Mouse (Mus musculus): ENCODE measurements at regions not wholly inside any gene's neighbourhood (a gene's known extent, or its start where the extent isn't known, plus 50 kb on each side); places are given as distances from the start of the nearest gene placed in this dataset.

GRCm38 (mm10) chr1:128789567-128790335 lies 197.7 kb upstream of the Cxcr4 start:
- H3K9ac ChIP-seq, result no peak overlapping the region
- no peak overlapping the region for H3K27ac ChIP-seq (replicated peaks)
- H3K4me2 ChIP-seq, result no peak overlapping the region
- H3K27me3 ChIP-seq, result no peaks in the 10 kb centered on the region
- no peak for ATAC-seq (ENCODE audit: low read depth)
- WGBS, result 38% methylated on average over 3 of the region's 3 CpGs
- no peaks in the 10 kb centered on the region for H3K36me3 ChIP-seq
- H3K4me3 ChIP-seq, result no peak overlapping the region
- H3K4me1 ChIP-seq (replicated peaks), result peaks cover 4% of the 10 kb centered on the region; the same call in 1 of the 2 replicates
- no peaks in the 10 kb centered on the region for H3K9me3 ChIP-seq

- H3K4me1 ChIP-seq (replicated peaks), result peaks cover 4% of the 10 kb centered on the region; the same call in 1 of the 2 replicates
- H3K9ac ChIP-seq, result no peak overlapping the region
- WGBS, result 50% methylated on average over 6 of the region's 6 CpGs
- H3K4me3 ChIP-seq, result no peak overlapping the region
- H3K27ac ChIP-seq (replicated peaks), result no peak overlapping the region
- H3K4me2 ChIP-seq, result no peak overlapping the region
- no peaks in the 10 kb centered on the region for H3K27me3 ChIP-seq
- H3K9me3 ChIP-seq, result no peaks in the 10 kb centered on the region
- no peaks in the 10 kb centered on the region for H3K36me3 ChIP-seq
- no peak for ATAC-seq (ENCODE audit: low read depth)
Measured at GRCm38 (mm10) chr1:128788227-128788626, 196.1 kb upstream of the Cxcr4 start.

- WGBS, result 90% methylated on average over 14 of the region's 14 CpGs
- no peaks in the 10 kb centered on the region for H3K9me3 ChIP-seq
- H3K4me2 ChIP-seq, result no peak overlapping the region
- no peaks in the 10 kb centered on the region for H3K27me3 ChIP-seq
- no peak for ATAC-seq (ENCODE audit: low read depth)
- no peak overlapping the region for H3K4me3 ChIP-seq
- peaks cover 4% of the 10 kb centered on the region; the same call in 1 of the 2 replicates for H3K4me1 ChIP-seq (replicated peaks)
- H3K9ac ChIP-seq, result no peak overlapping the region
- no peaks in the 10 kb centered on the region for H3K36me3 ChIP-seq
- H3K27ac ChIP-seq (replicated peaks), result no peak overlapping the region
Measured at GRCm38 (mm10) chr1:128786941-128787569, 195.0 kb upstream of the Cxcr4 start.

- H3K36me3 ChIP-seq, result no peaks in the 10 kb centered on the region
- no peak overlapping the region for H3K4me2 ChIP-seq
- no peaks in the 10 kb centered on the region for H3K9me3 ChIP-seq
- no peaks in the 10 kb centered on the region for H3K27me3 ChIP-seq
- no peak for ATAC-seq (ENCODE audit: low read depth)
- H3K4me1 ChIP-seq (replicated peaks), result no peaks in the 10 kb centered on the region
- WGBS, result 86% methylated on average over 2 of the region's 2 CpGs
- no peak overlapping the region for H3K27ac ChIP-seq (replicated peaks)
- H3K9ac ChIP-seq, result no peak overlapping the region
- no peak overlapping the region for H3K4me3 ChIP-seq
Measured at GRCm38 (mm10) chr1:128782286-128782685, 190.2 kb upstream of the Cxcr4 start.

GRCm38 (mm10) chr1:128781871-128782270 lies 189.8 kb upstream of the Cxcr4 start:
- ATAC-seq (ENCODE audit: low read depth), result no peak
- Histone ChIP-seq H3K4me2 (no peak overlapping the region), H3K9ac (no peak overlapping the region), H3K27me3 (no peaks in the 10 kb centered on the region), H3K36me3 (no peaks in the 10 kb centered on the region), H3K4me1 (replicated peaks) (no peaks in the 10 kb centered on the region), H3K9me3 (no peaks in the 10 kb centered on the region), H3K27ac (replicated peaks) (no peak overlapping the region), H3K4me3 (no peak overlapping the region)
- 75% methylated on average over 7 of the region's 7 CpGs for WGBS

GRCm38 (mm10) chr1:128781311-128781710 lies 189.2 kb upstream of the Cxcr4 start:
- H3K4me1 ChIP-seq (replicated peaks), result no peaks in the 10 kb centered on the region
- H3K9me3 ChIP-seq, result no peaks in the 10 kb centered on the region
- H3K9ac ChIP-seq, result no peak overlapping the region
- H3K27ac ChIP-seq (replicated peaks), result no peak overlapping the region
- no peaks in the 10 kb centered on the region for H3K36me3 ChIP-seq
- no peak overlapping the region for H3K4me2 ChIP-seq
- H3K27me3 ChIP-seq, result no peaks in the 10 kb centered on the region
- WGBS, result 94% methylated on average over 4 of the region's 4 CpGs
- no peak overlapping the region for H3K4me3 ChIP-seq
- ATAC-seq (ENCODE audit: low read depth), result no peak

- H3K27me3 ChIP-seq, result no peaks in the 10 kb centered on the region
- H3K4me3 ChIP-seq, result no peak overlapping the region
- no peak overlapping the region for H3K4me2 ChIP-seq
- H3K4me1 ChIP-seq (replicated peaks), result no peaks in the 10 kb centered on the region
- no peaks in the 10 kb centered on the region for H3K9me3 ChIP-seq
- WGBS, result 87% methylated on average over 5 of the region's 5 CpGs
- no peak for ATAC-seq (ENCODE audit: low read depth)
- no peak overlapping the region for H3K27ac ChIP-seq (replicated peaks)
- no peaks in the 10 kb centered on the region for H3K36me3 ChIP-seq
- H3K9ac ChIP-seq, result no peak overlapping the region
Measured at GRCm38 (mm10) chr1:128779586-128780158, 187.6 kb upstream of the Cxcr4 start.

- no peaks in the 10 kb centered on the region for H3K36me3 ChIP-seq
- no peak overlapping the region for H3K9ac ChIP-seq
- no peak overlapping the region for H3K4me3 ChIP-seq
- H3K27ac ChIP-seq (replicated peaks), result no peak overlapping the region
- ATAC-seq (ENCODE audit: low read depth), result no peak
- H3K9me3 ChIP-seq, result no peaks in the 10 kb centered on the region
- no peak overlapping the region for H3K4me2 ChIP-seq
- no peaks in the 10 kb centered on the region for H3K27me3 ChIP-seq
- H3K4me1 ChIP-seq (replicated peaks), result no peaks in the 10 kb centered on the region
- 82% methylated on average over 3 of the region's 3 CpGs for WGBS
Measured at GRCm38 (mm10) chr1:128772440-128772839, 180.3 kb upstream of the Cxcr4 start.

- H3K4me3 ChIP-seq, result no peak overlapping the region
- peaks cover 1% of the 10 kb centered on the region for H3K27me3 ChIP-seq
- no peak overlapping the region for H3K4me2 ChIP-seq
- no peaks in the 10 kb centered on the region for H3K9me3 ChIP-seq
- no peak overlapping the region for H3K27ac ChIP-seq (replicated peaks)
- H3K9ac ChIP-seq, result no peak overlapping the region
- ATAC-seq (ENCODE audit: low read depth), result no peak
- no peaks in the 10 kb centered on the region for H3K36me3 ChIP-seq
- 89% methylated on average over 5 of the region's 5 CpGs for WGBS
- H3K4me1 ChIP-seq (replicated peaks), result no peaks in the 10 kb centered on the region
Measured at GRCm38 (mm10) chr1:128770786-128771185, 178.7 kb upstream of the Cxcr4 start.

- peaks cover 3% of the 10 kb centered on the region; the same call in 1 of the 2 replicates for H3K4me1 ChIP-seq (replicated peaks)
- peaks cover 16% of the 10 kb centered on the region for H3K27me3 ChIP-seq
- H3K27ac ChIP-seq (replicated peaks), result no peak overlapping the region
- H3K9ac ChIP-seq, result no peak overlapping the region
- H3K4me3 ChIP-seq, result no peak overlapping the region
- no peak overlapping the region for H3K4me2 ChIP-seq
- no peaks in the 10 kb centered on the region for H3K9me3 ChIP-seq
- 93% methylated on average over 6 of the region's 6 CpGs for WGBS
- no peak for ATAC-seq (ENCODE audit: low read depth)
- no peaks in the 10 kb centered on the region for H3K36me3 ChIP-seq
Measured at GRCm38 (mm10) chr1:128767991-128768390, 175.9 kb upstream of the Cxcr4 start.

GRCm38 (mm10) chr1:128767415-128767814 lies 175.3 kb upstream of the Cxcr4 start:
- H3K9me3 ChIP-seq, result no peaks in the 10 kb centered on the region
- peaks cover 16% of the 10 kb centered on the region for H3K27me3 ChIP-seq
- ATAC-seq (ENCODE audit: low read depth), result no peak
- no peaks in the 10 kb centered on the region for H3K36me3 ChIP-seq
- no peak overlapping the region for H3K4me3 ChIP-seq
- H3K4me1 ChIP-seq (replicated peaks), result peaks cover 6% of the 10 kb centered on the region; the same call in 1 of the 2 replicates
- 89% methylated on average over 3 of the region's 3 CpGs for WGBS
- no peak overlapping the region for H3K27ac ChIP-seq (replicated peaks)
- H3K9ac ChIP-seq, result no peak overlapping the region
- no peak overlapping the region for H3K4me2 ChIP-seq

GRCm38 (mm10) chr1:128766894-128767268 lies 174.8 kb upstream of the Cxcr4 start:
- H3K9me3 ChIP-seq, result no peaks in the 10 kb centered on the region
- WGBS, result 88% methylated on average over 7 of the region's 7 CpGs
- H3K4me3 ChIP-seq, result no peak overlapping the region

More at GRCm38 (mm10) chr1:128766894-128767268, 174.8 kb upstream of the Cxcr4 start:
- Histone ChIP-seq H3K9ac (no peak overlapping the region), H3K36me3 (no peaks in the 10 kb centered on the region), H3K27me3 (peaks cover 16% of the 10 kb centered on the region), H3K27ac (replicated peaks) (no peak overlapping the region), H3K4me1 (replicated peaks) (peaks cover 6% of the 10 kb centered on the region; the same call in 1 of the 2 replicates), H3K4me2 (no peak overlapping the region)
- ATAC-seq (ENCODE audit: low read depth), result no peak

Data from neural tube, embryonic 13.5 days (tissue).